Mouse (Mus musculus) 3T3-L1 (cell line): ENCODE data around the gene Rer1.

Source experiments
- DNase-seq: peaks from one replicate; pipeline ENCODE4 v3.0.0-alpha.2; 2015; ENCODE audit warnings: low read depth, low spot score

Rer1 gene

GRCm38 (mm10) chr4:155075137-155075536 lies 11.0 kb downstream of the Rer1 start:
- DNase-seq: no peak

DNA sequence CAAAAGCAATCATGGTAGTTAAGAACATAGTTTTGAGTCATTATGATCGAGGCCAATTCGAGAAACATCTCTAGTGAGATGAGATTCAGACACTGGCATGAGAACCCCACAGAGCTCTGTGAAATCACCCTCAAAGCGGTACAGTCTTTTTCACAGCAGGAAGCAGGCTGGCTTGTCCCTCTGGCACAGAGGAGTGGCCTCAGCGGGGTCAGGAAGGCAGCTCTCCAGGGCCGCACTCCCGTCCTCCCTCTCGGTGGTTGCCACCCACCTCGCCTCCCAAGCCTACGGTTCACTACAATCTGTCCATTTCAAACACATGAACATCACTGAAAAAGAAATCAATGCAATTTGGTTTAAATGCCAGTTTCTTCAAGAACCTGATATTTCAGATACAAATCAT lies 11.8 kb downstream of the Rer1 start:
- no peak for DNase-seq

- no peak for DNase-seq
Measured at GRCm38 (mm10) chr4:155070921-155071320, 15.3 kb downstream of the Rer1 start.

DNA sequence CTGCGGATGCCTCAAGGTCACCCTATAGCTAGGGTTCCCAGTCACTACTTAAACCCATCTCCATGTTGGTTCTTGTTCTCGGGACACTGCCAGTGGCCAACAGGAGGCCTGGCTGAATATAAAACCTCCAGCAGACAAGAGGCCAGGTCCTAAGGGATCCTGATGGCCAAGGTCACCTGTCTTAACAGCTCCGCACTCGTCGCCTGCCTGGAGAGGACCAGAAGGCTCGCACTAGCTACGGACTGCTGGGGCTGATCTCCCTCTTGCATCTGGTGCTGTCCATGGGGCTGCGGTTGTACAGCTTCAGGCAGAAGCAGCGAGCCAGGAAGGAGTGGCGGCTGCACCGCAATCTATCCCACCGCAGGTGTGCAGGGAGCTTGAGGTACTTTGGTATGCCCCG lies 16.0 kb downstream of the Rer1 start:
- no peak for DNase-seq

DNA sequence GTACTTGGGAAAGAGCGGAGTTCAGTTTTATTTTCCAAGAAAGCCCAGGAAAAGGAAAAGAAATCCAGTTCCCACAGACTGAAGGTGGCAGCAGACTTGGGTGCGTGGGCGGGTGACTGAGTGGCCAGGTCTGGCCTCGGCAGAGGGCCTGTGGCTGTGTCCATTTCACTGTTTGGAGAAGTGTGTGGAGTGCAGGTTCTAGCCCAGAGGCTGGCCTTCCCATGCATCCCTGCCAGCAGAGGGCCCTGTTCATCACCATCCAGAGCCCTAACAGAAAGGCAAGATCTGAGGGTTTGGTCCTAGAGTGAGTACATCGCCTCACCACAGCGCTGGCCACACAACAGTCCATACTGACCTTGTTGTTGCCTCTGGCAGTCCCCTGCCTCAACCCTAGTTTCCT lies 17.0 kb downstream of the Rer1 start:
- DNase-seq: peak; percentile 63

DNA sequence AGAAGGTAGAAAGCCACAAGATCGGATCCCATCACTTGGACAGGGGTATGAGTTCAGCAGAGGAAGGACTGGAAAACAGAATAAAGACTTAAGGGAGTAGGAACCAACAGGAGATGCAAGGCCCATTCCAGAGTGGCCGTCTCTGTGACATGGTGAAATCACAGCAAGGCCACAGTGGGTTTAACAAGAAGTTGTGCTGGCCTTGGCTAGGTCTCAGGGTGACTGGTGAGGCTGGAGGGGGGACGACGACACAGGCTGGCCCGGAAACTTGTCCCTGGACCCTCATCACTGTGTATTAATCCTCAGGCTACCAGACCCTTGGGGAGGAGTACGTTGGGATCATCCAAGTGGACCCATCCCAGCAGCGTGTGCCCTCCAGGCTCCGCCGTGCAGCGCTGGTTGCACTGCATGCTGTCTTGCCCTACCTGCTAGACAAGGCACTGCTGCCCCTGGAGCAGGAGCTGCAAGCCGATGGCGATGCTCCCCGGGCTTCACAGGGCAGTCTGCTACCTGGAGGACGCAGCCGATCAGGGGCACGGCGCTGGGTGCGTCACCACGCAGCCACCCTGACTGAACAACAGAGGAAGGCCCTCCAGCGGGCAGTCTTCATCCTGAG lies 17.7 kb downstream of the Rer1 start:
- DNase-seq: no peak

- peak; percentile 92 for DNase-seq
Measured at GRCm38 (mm10) chr4:155066834-155067522, 19.2 kb downstream of the Rer1 start, which contains the start of gene Pex10. TSS of gene Pex10 (plus strand) at chr4:155067016.

DNA sequence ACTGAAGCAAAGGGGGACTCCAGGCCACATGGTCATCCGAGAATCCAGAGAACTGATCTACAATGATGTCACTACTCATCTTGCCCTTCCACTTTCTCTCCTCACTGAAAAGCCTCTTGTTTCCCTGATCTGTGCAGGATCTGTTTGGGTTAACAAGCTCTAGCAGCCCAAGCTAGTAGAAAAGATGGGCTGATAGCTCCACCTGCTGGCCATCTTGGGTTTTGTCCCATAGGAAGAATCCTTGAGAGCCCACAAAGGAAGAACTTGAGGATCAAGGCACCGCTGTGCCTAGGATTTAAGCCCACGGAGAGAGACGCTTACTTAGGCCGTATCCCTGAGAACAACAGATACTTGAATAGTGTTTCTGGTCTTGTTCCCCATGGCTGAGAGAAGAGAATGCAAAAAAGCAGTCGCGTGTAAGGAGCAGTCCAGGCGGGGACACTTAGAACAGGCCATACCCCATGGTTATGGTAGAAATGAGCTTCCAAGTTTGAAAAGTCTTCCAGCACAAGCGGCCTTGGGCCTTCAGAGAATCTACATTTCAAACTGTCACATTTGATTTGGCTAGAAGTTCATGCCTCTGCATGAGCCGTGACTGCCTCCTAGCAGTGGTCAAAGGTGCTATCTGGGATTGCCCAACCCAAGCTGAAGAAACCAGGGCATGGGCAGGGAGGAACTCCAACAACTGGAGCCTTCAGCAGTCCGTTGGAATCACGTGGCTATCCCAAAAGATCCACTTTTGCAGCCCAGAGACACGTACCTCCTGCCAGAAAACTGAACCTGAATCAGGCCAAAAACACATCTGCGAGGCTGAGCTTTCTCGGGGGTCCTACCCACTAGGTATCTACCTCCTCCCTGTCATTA lies 20.0 kb downstream of the Rer1 start:
- peak; percentile 97 for DNase-seq

DNA sequence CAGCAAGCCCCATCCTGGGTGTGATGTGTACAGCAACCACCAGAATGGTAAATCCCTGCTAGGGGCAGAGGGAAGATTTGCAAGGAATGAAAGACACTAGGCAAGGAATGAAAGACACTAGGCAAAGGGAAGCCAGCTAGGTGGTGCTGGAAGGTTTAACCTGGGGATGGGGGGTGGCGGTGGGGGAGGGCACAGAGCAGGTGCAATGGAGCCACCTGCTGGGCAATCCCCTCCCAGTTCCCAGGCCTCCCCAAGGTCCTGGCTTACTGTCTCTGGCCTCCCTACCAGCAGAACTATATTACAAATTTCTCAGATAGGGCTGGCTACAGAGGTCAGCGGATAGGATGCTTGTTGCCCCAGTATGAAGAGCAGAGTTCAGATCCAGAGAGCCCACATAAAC lies 21.7 kb downstream of the Rer1 start:
- no peak for DNase-seq

GRCm38 (mm10) chr4:155063895-155064294 lies 22.3 kb downstream of the Rer1 start:
- DNase-seq: no peak

DNA sequence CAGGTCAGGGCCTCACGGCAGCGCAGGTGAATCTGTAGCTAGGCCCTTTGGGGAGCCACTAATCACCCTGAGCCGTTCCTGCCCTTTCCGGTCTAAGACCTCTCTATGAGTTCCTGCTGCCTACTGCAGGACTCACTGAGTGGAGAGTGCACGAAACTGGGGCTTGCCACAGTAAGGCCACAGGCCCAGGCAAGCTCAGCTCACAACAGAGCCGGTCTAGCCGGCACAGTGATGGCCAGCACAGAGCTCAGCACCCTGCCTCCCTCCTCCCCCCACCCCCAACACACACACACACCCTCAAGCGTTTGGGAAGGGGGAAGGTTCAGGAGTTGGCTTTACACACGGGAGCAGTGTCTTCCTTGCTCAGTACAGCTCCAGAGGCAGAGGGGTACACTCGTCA lies 27.9 kb downstream of the Rer1 start:
- DNase-seq: no peak

- no peak for DNase-seq
Measured at GRCm38 (mm10) chr4:155056724-155057123, 29.5 kb downstream of the Rer1 start, which contains the start of gene Plch2. TSS of gene Plch2 (minus strand) at chr4:155056784.

GRCm38 (mm10) chr4:155050116-155050515 lies 36.1 kb downstream of the Rer1 start:
- no peak for DNase-seq

DNA sequence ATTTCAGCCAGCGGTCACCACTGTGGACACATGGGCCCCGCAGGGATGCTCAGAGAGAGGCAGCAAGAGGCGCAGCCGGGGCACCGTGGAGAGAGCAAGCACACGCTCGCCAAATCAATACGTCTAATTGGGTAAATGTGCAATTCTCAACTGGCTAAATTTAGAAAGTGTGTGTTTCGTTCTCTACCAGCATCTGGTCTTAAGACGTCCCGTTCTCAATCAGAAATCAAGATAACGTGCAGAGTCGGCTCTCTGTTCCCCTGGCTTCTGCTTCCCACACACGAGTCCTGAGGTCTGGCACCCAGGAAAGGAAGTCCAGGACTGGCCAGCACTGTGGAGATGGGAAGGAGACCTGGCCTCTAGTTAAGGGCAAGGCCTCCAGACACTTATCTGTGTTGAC lies 39.5 kb downstream of the Rer1 start:
- DNase-seq: no peak

- DNase-seq: no peak
Measured at GRCm38 (mm10) chr4:155043289-155043625, 42.9 kb downstream of the Rer1 start.

DNA sequence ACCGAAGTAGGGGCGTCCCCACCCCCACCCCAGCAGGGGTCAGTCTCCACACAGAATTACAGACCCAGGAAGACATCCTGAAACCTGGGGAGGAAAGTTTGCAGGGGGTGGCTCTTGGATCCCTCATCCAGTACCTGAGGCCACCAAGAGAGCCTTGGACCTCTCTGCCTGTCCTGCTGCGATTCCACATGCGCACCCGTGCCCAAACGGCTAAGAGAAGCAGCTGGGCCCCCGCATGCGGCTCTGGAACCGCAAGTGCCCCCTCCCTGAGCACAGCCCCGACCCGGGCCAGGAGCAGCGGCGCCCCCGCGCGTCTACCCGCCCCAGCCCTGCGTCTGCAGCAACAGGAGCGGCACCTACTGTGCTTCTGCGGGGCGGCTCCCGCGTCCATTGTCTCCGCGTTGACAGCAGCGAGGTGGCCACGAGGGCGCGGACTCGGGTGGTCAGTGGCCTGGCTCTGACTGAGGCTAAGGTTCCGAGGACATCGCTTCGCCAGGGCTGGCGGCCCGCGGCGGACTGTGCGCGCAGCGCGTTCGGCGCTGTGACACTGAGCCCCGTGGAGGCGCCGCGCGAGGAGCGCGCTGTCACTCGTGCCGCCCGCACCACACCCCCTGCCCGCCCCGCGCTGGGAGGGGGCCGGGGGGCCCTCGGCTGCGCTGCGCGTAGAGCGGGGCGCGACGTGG lies 43.4 kb downstream of the Rer1 start:
- no peak for DNase-seq

GRCm38 (mm10) chr4:155040696-155041095 lies 45.5 kb downstream of the Rer1 start:
- no peak for DNase-seq

DNA sequence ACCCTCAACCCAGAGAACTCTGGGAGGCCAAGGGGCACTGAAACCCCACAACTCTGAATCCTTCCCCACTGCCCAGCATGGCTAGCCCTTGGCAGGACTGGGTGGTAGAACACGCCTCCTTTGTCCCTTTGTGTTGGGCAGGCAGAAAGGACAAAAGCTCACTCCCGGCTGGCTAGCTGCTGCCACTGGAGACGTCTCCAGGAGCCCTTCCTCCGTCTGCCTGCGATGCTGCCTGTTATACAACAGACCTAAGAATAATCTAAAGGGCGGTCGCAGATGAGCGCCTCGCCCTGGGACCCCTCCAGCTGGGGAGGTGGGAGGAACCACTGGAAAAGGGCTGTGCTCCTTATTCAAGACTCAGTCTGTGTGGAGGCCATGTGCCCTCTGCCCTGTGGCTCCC lies 46.0 kb downstream of the Rer1 start:
- DNase-seq: no peak

GRCm38 (mm10) chr4:155034787-155035186 lies 51.4 kb downstream of the Rer1 start:
- no peak for DNase-seq

DNA sequence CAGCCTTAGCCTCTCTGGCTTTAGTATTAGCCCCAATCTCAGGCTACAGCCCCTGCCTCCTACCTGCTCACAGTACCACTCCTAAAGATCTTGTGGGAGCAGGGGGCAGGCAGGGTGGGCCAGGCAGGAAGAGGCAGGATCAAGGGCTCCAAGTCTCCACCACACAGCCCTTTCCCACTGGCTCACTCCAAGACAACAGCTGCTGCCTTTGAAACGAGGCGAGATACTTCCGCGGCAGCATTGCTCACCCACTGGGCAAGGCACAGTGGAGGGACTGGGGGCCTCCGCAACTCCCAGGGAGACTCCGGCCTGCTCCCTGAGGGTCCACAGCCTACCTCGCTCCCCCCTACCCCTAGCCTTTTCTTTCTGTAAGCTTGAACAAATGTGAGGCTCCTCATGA lies 52.0 kb downstream of the Rer1 start:
- no peak for DNase-seq

- DNase-seq: no peak
Measured at GRCm38 (mm10) chr4:155033115-155033514, 53.1 kb downstream of the Rer1 start.
